Mouse (Mus musculus) kidney, postnatal 4 days (tissue): Measurements from ENCODE around the gene Ets2.
"Not testable (repeated sequence)": the region's sequence is repeated elsewhere in the genome, so short reads cannot be mapped to it uniquely, and the experiment has no call there.

Source experiments
- DNase-seq, 2 experiments: peaks; one replicate each; pipeline ENCODE4 v3.0.0; 2021; ENCODE audit warnings: mixed read lengths in 2 of 2

Ets2 gene

GRCm38 (mm10) chr16:95736059-95736458 lies 34.2 kb downstream of the Ets2 start:
- no peak for DNase-seq

- DNase-seq = no peak
Observed at GRCm38 (mm10) chr16:95736470-95736869, 34.6 kb downstream of the Ets2 start.

GRCm38 (mm10) chr16:95739522-95739921 lies 37.6 kb downstream of the Ets2 start:
- DNase-seq = no peak

GRCm38 (mm10) chr16:95741358-95741757 lies 39.5 kb downstream of the Ets2 start:
- DNase-seq = no peak

- no peak for DNase-seq
Observed at GRCm38 (mm10) chr16:95741915-95742739, 40.3 kb downstream of the Ets2 start.

- DNase-seq = no peak
Observed at GRCm38 (mm10) chr16:95742740-95743030, 40.8 kb downstream of the Ets2 start.

GRCm38 (mm10) chr16:95743104-95743503 lies 41.2 kb downstream of the Ets2 start:
- DNase-seq = no peak

- no peak for DNase-seq
Observed at GRCm38 (mm10) chr16:95744771-95745170, 42.9 kb downstream of the Ets2 start.

- no peak for DNase-seq
Observed at GRCm38 (mm10) chr16:95745685-95746084, 43.8 kb downstream of the Ets2 start.

- no peak for DNase-seq
Observed at GRCm38 (mm10) chr16:95746565-95746964, 44.7 kb downstream of the Ets2 start.

GRCm38 (mm10) chr16:95749291-95750103 lies 47.6 kb downstream of the Ets2 start:
- DNase-seq = no peak

GRCm38 (mm10) chr16:95750211-95750629 lies 48.3 kb downstream of the Ets2 start:
- DNase-seq = peak; percentile 20 to 37

- no peak for DNase-seq
Observed at GRCm38 (mm10) chr16:95752502-95752901, 50.6 kb downstream of the Ets2 start.

- no peak for DNase-seq
Observed at GRCm38 (mm10) chr16:95753295-95753694, 51.4 kb downstream of the Ets2 start.

GRCm38 (mm10) chr16:95759151-95759987 lies 57.5 kb downstream of the Ets2 start:
- DNase-seq = no peak

- no peak for DNase-seq
Observed at GRCm38 (mm10) chr16:95759988-95760391, 58.1 kb downstream of the Ets2 start.

- no peak for DNase-seq
Observed at GRCm38 (mm10) chr16:95761742-95762141, 59.9 kb downstream of the Ets2 start.

- no peak for DNase-seq
Observed at GRCm38 (mm10) chr16:95763201-95763600, 61.3 kb downstream of the Ets2 start.

- DNase-seq = not testable (repeated sequence)
Observed at GRCm38 (mm10) chr16:95764041-95764440, 62.2 kb downstream of the Ets2 start.

GRCm38 (mm10) chr16:95766181-95766580 lies 64.3 kb downstream of the Ets2 start:
- no peak for DNase-seq

GRCm38 (mm10) chr16:95767246-95767645 lies 65.4 kb downstream of the Ets2 start:
- no peak for DNase-seq

GRCm38 (mm10) chr16:95769066-95769995 lies 67.5 kb downstream of the Ets2 start:
- DNase-seq = peak; percentile 41 to 66
